Mouse (Mus musculus) liver, postnatal 0 days (tissue): ENCODE data around the gene Bcl9. TPM values are rescaled to one million over a fixed set of nuclear protein-coding genes. Genes with fewer than 3 reads are reported as not detected.

ENCODE experiments used
- ATAC-seq: fragments of 200-750 bp; cut with Nextera tagmentation; 2 replicates; pipeline ENCODE4 v1.8.0; 2017; ENCODE audit warnings: mild to moderate bottlenecking, moderate library complexity
- DNase-seq: peaks from one replicate; pipeline ENCODE4 v3.0.0-alpha.2; 2016
- H3K27ac ChIP-seq: fragments of 300-500 bp; sonication (generic); 2 replicates; pipeline ENCODE4 v1.5.1; 2014; ENCODE audit warnings: antibody characterized with exemption, moderate library complexity, mild to moderate bottlenecking, low read depth
- H3K27me3 ChIP-seq: fragments of 300-500 bp; sonication (generic); 2 replicates; pipeline ENCODE4 v1.6.1; 2014; ENCODE audit warnings: low read length, control low read depth, mixed read lengths; ENCODE audit not compliant: insufficient read depth
- H3K36me3 ChIP-seq: fragments of 300-500 bp; sonication (generic); replicated peaks from 2 replicates; pipeline ENCODE4 v1.6.1; 2014; ENCODE audit warnings: mild to moderate bottlenecking, control low read depth, low read length, moderate library complexity, mixed read lengths; ENCODE audit not compliant: insufficient read depth
- H3K4me1 ChIP-seq: fragments of 300-500 bp; sonication (generic); 2 replicates; pipeline ENCODE4 v1.6.1; 2014; ENCODE audit warnings: antibody characterized with exemption, mild to moderate bottlenecking, control low read depth; ENCODE audit not compliant: insufficient read depth
- H3K4me2 ChIP-seq: fragments of 300-500 bp; sonication (generic); 2 replicates; pipeline ENCODE4 v1.6.1; 2014; ENCODE audit warnings: low read depth, mild to moderate bottlenecking, low read length, moderate library complexity, mixed read lengths
- H3K4me3 ChIP-seq: fragments of 300-500 bp; sonication (generic); 2 replicates; pipeline ENCODE4 v1.5.1; 2014; ENCODE audit warnings: low read depth, low read length
- H3K9ac ChIP-seq: fragments of 300-500 bp; sonication (generic); replicated peaks from 2 replicates; pipeline ENCODE4 v1.6.1; 2014; ENCODE audit warnings: mild to moderate bottlenecking, moderate library complexity
- H3K9me3 ChIP-seq: fragments of 300-500 bp; sonication (generic); 2 replicates; pipeline ENCODE4 v1.6.1; 2016; ENCODE audit warnings: mild to moderate bottlenecking, control low read depth, low read length, mixed read lengths
- CTCF ChIP-seq: sonication (generic); IDR thresholded peaks from 2 replicates; pipeline ENCODE4 v1.5.1; 2016; ENCODE audit warnings: antibody characterized with exemption, low read depth
- EP300 ChIP-seq: IDR thresholded peaks from 2 replicates; pipeline ENCODE4 v1.6.1; 2016; ENCODE audit warnings: antibody characterized with exemption, low read depth, mild to moderate bottlenecking
- WGBS: fragments of 180-500 bp; shearing (Covaris S2); extraction: QIAGEN DNeasy Blood & Tissue Kit; methylation state at CpG from one replicate; pipeline ENCODE4 v1.1.7; 2014; ENCODE audit not compliant: insufficient replicate concordance; 5-methylcytosine and 5-hydroxymethylcytosine counted together
- polyA plus RNA-seq: library from polyadenylated mRNA; unstranded; fragments of >200 nt; fragmentation: Nextera tagmentation; extraction: Ambion mirVana; gene quantifications from 2 replicates; pipeline ENCODE4 v1.2.1, GENCODE M21; 2015

Gene Bcl9
- polyA plus RNA-seq, 1 experiment from 2014 or later, result 3.7 TPM

- TF ChIP-seq CTCF, result no peak
- TF ChIP-seq EP300, result no peak
- Histone ChIP-seq H3K9me3 (no peaks in the 10 kb centered on the region), H3K4me2 (no peak overlapping the region), H3K27ac (no peak overlapping the region), H3K27me3 (no peaks in the 10 kb centered on the region), H3K4me1 (no peaks in the 10 kb centered on the region), H3K9ac (no peak overlapping the region), H3K4me3 (no peak overlapping the region), H3K36me3 (no peaks in the 10 kb centered on the region)
- WGBS, result 90% methylated on average over 9 of the region's 9 CpGs
- ATAC-seq (no peak), DNase-seq (no peak)
Measured at GRCm38 (mm10) chr3:97284056-97284455, 13.7 kb downstream of the Bcl9 start.

GRCm38 (mm10) chr3:97281426-97281825 is 16.3 kb downstream of the Bcl9 start:
- TF ChIP-seq CTCF (no peak), EP300 (no peak)
- no peaks in the 10 kb centered on the region for H3K9me3 ChIP-seq
- 87% methylated on average over 7 of the region's 7 CpGs for WGBS
- DNase-seq (no peak), ATAC-seq (no peak)
- no peak overlapping the region for H3K9ac ChIP-seq
- no peak overlapping the region for H3K27ac ChIP-seq
- no peaks in the 10 kb centered on the region for H3K36me3 ChIP-seq
- H3K4me1 ChIP-seq, result no peaks in the 10 kb centered on the region
- no peaks in the 10 kb centered on the region for H3K27me3 ChIP-seq
- no peak overlapping the region for H3K4me3 ChIP-seq
- H3K4me2 ChIP-seq, result no peak overlapping the region

DNA sequence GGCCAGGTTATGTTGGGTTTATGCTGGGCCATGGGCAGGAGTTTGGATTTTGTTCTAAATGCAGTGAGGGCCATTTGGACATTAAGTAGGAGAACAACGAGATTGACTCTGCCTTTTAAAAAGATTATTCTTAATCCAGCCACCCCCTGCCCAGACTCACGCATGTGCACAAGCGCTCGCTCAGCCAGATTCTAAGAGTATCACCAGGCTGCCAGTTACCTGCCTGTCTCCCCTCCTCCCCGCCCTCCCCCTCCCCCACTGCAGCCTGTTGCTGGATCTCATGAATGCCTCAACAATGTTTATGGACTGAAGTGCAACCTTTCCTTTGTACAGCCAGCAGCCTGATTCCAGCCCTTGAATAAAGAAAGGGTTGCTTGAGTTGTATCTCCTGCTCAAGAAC is 22.0 kb downstream of the Bcl9 start:
- no peaks in the 10 kb centered on the region for H3K9me3 ChIP-seq
- no peak for TF ChIP-seq CTCF
- DNase-seq (peak; percentile 37), ATAC-seq (peak; percentile 22; the same call in 1 of the 2 replicates)
- no peak overlapping the region for H3K4me3 ChIP-seq
- 70% methylated on average over 5 of the region's 5 CpGs for WGBS
- no peak overlapping the region for H3K9ac ChIP-seq
- H3K27ac ChIP-seq, result peak overlapping the region; percentile 74
- peak overlapping the region; percentile 22; the same call in 1 of the 2 replicates for H3K4me2 ChIP-seq
- no peaks in the 10 kb centered on the region for H3K27me3 ChIP-seq
- peaks cover 5% of the 10 kb centered on the region; the same call in 1 of the 2 replicates for H3K4me1 ChIP-seq
- no peaks in the 10 kb centered on the region for H3K36me3 ChIP-seq

DNA sequence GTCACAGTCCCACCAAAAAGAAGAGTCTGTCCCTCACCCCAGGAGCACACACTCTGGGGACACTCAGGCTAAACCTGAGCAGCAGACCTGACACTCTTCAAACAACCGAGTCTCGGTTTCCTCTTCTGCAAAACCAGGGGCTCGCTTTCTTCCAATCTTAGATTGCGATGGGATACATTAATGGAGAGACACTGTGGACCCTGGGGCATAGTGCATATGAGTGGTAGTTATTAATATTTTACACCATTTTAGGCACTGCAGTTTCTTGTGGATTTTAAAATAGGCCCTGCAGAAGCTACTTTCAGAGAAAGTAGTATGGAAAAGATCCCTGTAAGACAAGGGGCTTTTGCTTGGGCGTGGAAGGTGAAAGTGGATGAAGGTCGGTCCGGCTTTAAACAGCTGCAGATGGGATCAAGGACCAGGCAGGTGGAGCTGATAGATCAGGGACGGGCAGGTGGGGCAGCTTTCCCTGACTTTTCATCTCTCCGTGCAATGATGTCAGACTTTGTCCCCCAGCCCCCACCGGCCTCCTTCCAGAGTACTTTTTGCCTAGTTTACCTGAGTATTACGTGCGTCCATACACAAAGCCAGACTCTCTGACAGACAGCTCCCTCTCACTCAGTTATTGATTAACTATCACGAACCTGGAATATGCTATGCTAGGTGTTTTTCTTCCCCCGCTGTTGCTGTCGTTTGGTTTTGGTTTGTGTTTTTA is 23.0 kb downstream of the Bcl9 start:
- no peaks in the 10 kb centered on the region for H3K27me3 ChIP-seq
- peak; percentile 71 for DNase-seq
- no peak overlapping the region for H3K4me3 ChIP-seq
- H3K36me3 ChIP-seq, result no peaks in the 10 kb centered on the region
- WGBS, result 64% methylated on average over 15 of the region's 15 CpGs
- peak overlapping the region; percentile 74 for H3K27ac ChIP-seq
- H3K4me1 ChIP-seq, result peaks cover 5% of the 10 kb centered on the region; the same call in 1 of the 2 replicates
- peak overlapping the region; percentile 22 for H3K4me2 ChIP-seq
- H3K9me3 ChIP-seq, result no peaks in the 10 kb centered on the region
- no peak for TF ChIP-seq CTCF
- TF ChIP-seq EP300, result peak; percentile 35; the same call in 1 of the 2 replicates
- H3K9ac ChIP-seq, result no peak overlapping the region
- ATAC-seq, result peak; percentile 97

- Histone ChIP-seq H3K36me3 (no peaks in the 10 kb centered on the region), H3K4me1 (peaks cover 5% of the 10 kb centered on the region; the same call in 1 of the 2 replicates), H3K9ac (no peak overlapping the region), H3K4me3 (no peak overlapping the region), H3K4me2 (no peak overlapping the region), H3K27me3 (no peaks in the 10 kb centered on the region), H3K27ac (peak overlapping the region; percentile 68; the same call in 1 of the 2 replicates), H3K9me3 (no peaks in the 10 kb centered on the region)
- DNase-seq (no peak), ATAC-seq (no peak)
- no peak for TF ChIP-seq EP300
- TF ChIP-seq CTCF, result no peak
- 74% methylated on average over 5 of the region's 5 CpGs for WGBS
Measured at GRCm38 (mm10) chr3:97273876-97274275, 23.8 kb downstream of the Bcl9 start.

GRCm38 (mm10) chr3:97265667-97266415 is 31.9 kb downstream of the Bcl9 start:
- H3K4me3 ChIP-seq, result no peak overlapping the region
- WGBS, result 81% methylated on average over 15 of the region's 15 CpGs
- DNase-seq, result no peak
- no peaks in the 10 kb centered on the region for H3K36me3 ChIP-seq
- H3K27me3 ChIP-seq, result no peaks in the 10 kb centered on the region
- H3K9ac ChIP-seq, result no peak overlapping the region
- TF ChIP-seq CTCF (no peak), EP300 (no peak)
- no peak for ATAC-seq
- H3K9me3 ChIP-seq, result no peaks in the 10 kb centered on the region
- H3K4me2 ChIP-seq, result no peak overlapping the region
- no peak overlapping the region for H3K27ac ChIP-seq
- no peaks in the 10 kb centered on the region for H3K4me1 ChIP-seq
